Mouse (Mus musculus) c-Kit-positive CD71-positive TER-119-negative erythroid progenitor cells, embryonic 14.5 days (primary cell): ENCODE results near the gene Lexm.

Experiments
- DNase-seq: peaks from one replicate; pipeline ENCODE4 v3.0.0-alpha.2; 2013; ENCODE audit warnings: low read depth

Lexm gene

DNA sequence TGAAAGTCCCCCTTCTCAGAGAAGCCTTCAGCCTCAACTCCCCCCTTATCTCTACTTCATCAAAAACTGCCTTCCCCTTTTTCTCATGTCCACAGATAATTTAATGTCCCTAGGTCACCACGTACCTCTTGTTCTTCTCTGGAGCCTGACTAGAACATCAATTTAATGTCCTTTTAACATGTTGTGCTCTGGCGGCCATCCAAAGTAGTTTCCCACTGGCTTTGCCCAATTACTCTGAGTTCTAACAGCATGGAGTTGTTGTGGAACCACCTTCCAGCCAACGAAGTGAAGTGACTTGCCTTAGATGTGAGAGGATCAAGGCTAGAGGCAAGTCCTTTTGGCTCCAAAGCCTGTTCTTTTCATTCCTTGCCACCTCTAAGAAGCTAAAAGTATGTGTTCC is 75.5 kb downstream of the Lexm start:
- DNase-seq = no peak
